Mouse (Mus musculus) layer of hippocampus, postnatal 10 days (tissue): ENCODE data around the gene Chpf. TPM values are rescaled to one million over a fixed set of nuclear protein-coding genes. Genes with fewer than 3 reads are reported as not detected.

Source experiments
- DNase-seq, 2 experiments: peaks; one replicate each; pipeline ENCODE4 v3.0.0; 2021; ENCODE audit warnings: low spot score in 2 of 2
- total RNA-seq, 2 experiments: library from RNA; stranded (reverse); gene quantifications; 2 replicates each; pipeline ENCODE4 v1.2.3; 2021

Gene Chpf
- total RNA-seq, 2 experiments from 2014 or later, result 78.4 to 79.4 TPM

- DNase-seq, result no peak
Observed at GRCm38 (mm10) chr1:75460297-75460696, 18.8 kb downstream of the Chpf start.

GRCm38 (mm10) chr1:75458789-75459684, 20.1 kb downstream of the Chpf start:
- peak in 1 of 2 experiments; percentile 43 for DNase-seq

- DNase-seq, result peak in 1 of 2 experiments; percentile 65
Observed at GRCm38 (mm10) chr1:75458025-75458788, 20.9 kb downstream of the Chpf start.

- DNase-seq, result no peak
Observed at GRCm38 (mm10) chr1:75457710-75458024, 21.4 kb downstream of the Chpf start.

- no peak for DNase-seq
Observed at GRCm38 (mm10) chr1:75456746-75457564, 22.2 kb downstream of the Chpf start.

GRCm38 (mm10) chr1:75455948-75456347, 23.2 kb downstream of the Chpf start:
- no peak for DNase-seq

- DNase-seq, result no peak
Observed at GRCm38 (mm10) chr1:75455433-75455832, 23.7 kb downstream of the Chpf start.

- no peak for DNase-seq
Observed at GRCm38 (mm10) chr1:75451900-75452299, 27.2 kb downstream of the Chpf start.

GRCm38 (mm10) chr1:75450314-75451005, 28.6 kb downstream of the Chpf start, which contains the start of gene Asic4:
TSS of gene Asic4 (plus strand) at chr1:75450436.
- no peak for DNase-seq

- no peak for DNase-seq
Observed at GRCm38 (mm10) chr1:75449377-75450135, 29.6 kb downstream of the Chpf start.

- no peak for DNase-seq
Observed at GRCm38 (mm10) chr1:75448937-75449336, 30.2 kb downstream of the Chpf start.

GRCm38 (mm10) chr1:75448052-75448431, 31.1 kb downstream of the Chpf start:
- DNase-seq, result no peak

GRCm38 (mm10) chr1:75447265-75448051, 31.6 kb downstream of the Chpf start:
- DNase-seq, result peak in 1 of 2 experiments; percentile 68

- no peak for DNase-seq
Observed at GRCm38 (mm10) chr1:75446656-75447055, 32.5 kb downstream of the Chpf start.

- peak; percentile 85 to 87 for DNase-seq
Observed at GRCm38 (mm10) chr1:75445751-75446611, 33.1 kb downstream of the Chpf start.

GRCm38 (mm10) chr1:75445141-75445701, 33.9 kb downstream of the Chpf start:
- DNase-seq, result no peak

- no peak for DNase-seq
Observed at GRCm38 (mm10) chr1:75444208-75444607, 34.9 kb downstream of the Chpf start.
